Mouse (Mus musculus) midbrain, postnatal 0 days (tissue): ENCODE results near the gene Rabepk. TPM values are rescaled to one million over a fixed set of nuclear protein-coding genes. Genes with fewer than 3 reads are reported as not detected.
"Not testable (repeated sequence)": the region's sequence is repeated elsewhere in the genome, so short reads cannot be mapped to it uniquely, and the experiment has no call there.

Source experiments
- ATAC-seq: fragments of 200-750 bp; cut with Nextera tagmentation; 2 replicates; pipeline ENCODE4 v1.8.0; 2017; ENCODE audit warnings: moderate number of reproducible peaks, mild to moderate bottlenecking, moderate TSS enrichment, moderate library complexity; ENCODE audit not compliant: low FRiP score
- DNase-seq: peaks from one replicate; pipeline ENCODE4 v3.0.0-alpha.2; 2015; ENCODE audit warnings: low spot score
- H3K27ac ChIP-seq: fragments of 300-500 bp; sonication (generic); 2 replicates; pipeline ENCODE4 v1.5.1; 2014; ENCODE audit warnings: low read depth, mild to moderate bottlenecking, low read length, mixed read lengths
- H3K27me3 ChIP-seq: fragments of 300-500 bp; sonication (generic); 2 replicates; pipeline ENCODE4 v1.6.1; 2014; ENCODE audit warnings: low read length, control low read depth, mixed read lengths; ENCODE audit not compliant: insufficient read depth
- H3K36me3 ChIP-seq: fragments of 300-500 bp; sonication (generic); 2 replicates; pipeline ENCODE4 v1.6.1; 2014; ENCODE audit warnings: low read length, control low read depth, mixed read lengths; ENCODE audit not compliant: insufficient read depth
- H3K4me1 ChIP-seq: fragments of 300-500 bp; sonication (generic); 2 replicates; pipeline ENCODE4 v1.6.1; 2014; ENCODE audit warnings: mild to moderate bottlenecking, control low read depth, antibody characterized with exemption, low read length, mixed read lengths; ENCODE audit not compliant: insufficient read depth
- H3K4me2 ChIP-seq: fragments of 300-500 bp; sonication (generic); 2 replicates; pipeline ENCODE4 v1.6.1; 2014; ENCODE audit warnings: low read depth, mild to moderate bottlenecking, low read length, mixed read lengths; ENCODE audit not compliant: poor library complexity, severe bottlenecking
- H3K4me3 ChIP-seq: fragments of 300-500 bp; sonication (generic); 2 replicates; pipeline ENCODE4 v1.5.1; 2014; ENCODE audit warnings: low read depth, mild to moderate bottlenecking, low read length, moderate library complexity
- H3K9ac ChIP-seq: fragments of 300-500 bp; sonication (generic); replicated peaks from 2 replicates; pipeline ENCODE4 v1.6.1; 2014; ENCODE audit warnings: mild to moderate bottlenecking, low read length, moderate library complexity, mixed read lengths; ENCODE audit not compliant: poor library complexity, severe bottlenecking
- H3K9me3 ChIP-seq: fragments of 300-500 bp; sonication (generic); 2 replicates; pipeline ENCODE4 v1.6.1; 2016; ENCODE audit warnings: low read length, control low read depth
- CTCF ChIP-seq: IDR thresholded peaks from 2 replicates; pipeline ENCODE4 v1.5.1; 2016; ENCODE audit warnings: antibody characterized with exemption, mild to moderate bottlenecking
- WGBS: fragments of 180-500 bp; shearing (Covaris S2); extraction: QIAGEN DNeasy Blood & Tissue Kit; methylation state at CpG from one replicate; pipeline ENCODE4 v1.1.7; 2014; 5-methylcytosine and 5-hydroxymethylcytosine counted together
- polyA plus RNA-seq: library from polyadenylated mRNA; unstranded; fragments of >200 nt; fragmentation: Nextera tagmentation; extraction: Ambion mirVana; gene quantifications from 2 replicates; pipeline ENCODE4 v1.2.1, GENCODE M21; 2015
- total RNA-seq: library from RNA; depleted of rRNA; stranded (reverse); fragments of >200 nt; gene quantifications from 2 replicates; pipeline ENCODE4 v1.2.3, GENCODE M21; 2014

Gene Rabepk
- total and polyA plus RNA-seq, 2 experiments from 2014 or later = 19.2 to 23.2 TPM

GRCm38 (mm10) chr2:34825827-34826459, 26.2 kb upstream of the Rabepk start, which contains the start of gene Fbxw2:
Fbxw2 (minus strand) TSS chr2:34826311.
- Histone ChIP-seq H3K4me3 (peak within 1 kb of the TSS; percentile 99), H3K27me3 (no peaks in the 10 kb centered on the region), H3K4me1 (0 out of 2 replicates have a peak, but pooled peaks cover 8% of the 10 kb centered on the region), H3K9ac (peak within 1 kb of the TSS; percentile 97), H3K27ac (peak within 1 kb of the TSS; percentile 87), H3K9me3 (no peaks in the 10 kb centered on the region; the same call in 1 of the 2 replicates), H3K36me3 (peaks cover 5% of the 10 kb centered on the region; the same call in 1 of the 2 replicates), H3K4me2 (peak within 1 kb of the TSS; percentile 81)
- TF ChIP-seq CTCF = no peak
- DNase-seq = peak; percentile 95
- peak; percentile 98 for ATAC-seq
- WGBS = under 1% methylated on average over 55 of the region's 57 CpGs

GRCm38 (mm10) chr2:34818492-34818891, 18.8 kb upstream of the Rabepk start:
- Histone ChIP-seq H3K36me3 (peaks cover 7% of the 10 kb centered on the region), H3K4me1 (no peaks in the 10 kb centered on the region), H3K27ac (no peak overlapping the region), H3K9ac (no peak overlapping the region), H3K27me3 (no peaks in the 10 kb centered on the region), H3K4me3 (no peak overlapping the region), H3K9me3 (no peaks in the 10 kb centered on the region), H3K4me2 (no peak overlapping the region)
- TF ChIP-seq CTCF = 0 out of 2 replicates have a peak, but pooled peaks have one; percentile 16
- no peak for ATAC-seq
- no peak for DNase-seq
- 96% methylated on average over 2 of the region's 2 CpGs for WGBS

DNA sequence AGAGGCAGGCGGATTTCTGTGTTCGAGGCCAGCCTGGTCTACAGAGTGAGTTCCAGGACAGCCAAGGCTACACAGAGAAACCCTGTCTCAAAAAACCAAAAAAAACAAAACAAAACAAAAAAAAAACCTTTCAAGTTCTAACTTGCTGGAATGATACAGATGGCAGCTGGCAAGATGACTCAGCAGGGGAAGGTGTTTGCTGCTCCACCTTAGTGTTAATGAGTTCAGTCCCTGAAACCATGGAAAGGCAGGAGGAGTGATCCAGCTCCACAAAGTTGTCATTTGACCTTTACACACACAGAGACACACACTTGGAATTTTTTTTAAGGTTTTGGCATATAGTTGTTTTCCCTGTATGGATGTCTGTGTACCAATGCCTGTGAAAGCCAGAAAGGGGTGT, 16.2 kb upstream of the Rabepk start:
- not testable (repeated sequence) for H3K27me3 ChIP-seq, H3K4me3 ChIP-seq, H3K9ac ChIP-seq, H3K9me3 ChIP-seq, H3K4me1 ChIP-seq, ATAC-seq, H3K27ac ChIP-seq, DNase-seq, H3K4me2 ChIP-seq
- H3K36me3 ChIP-seq = peaks cover 12% of the 10 kb centered on the region
- WGBS = 96% methylated on average over 2 of the region's 2 CpGs

DNA sequence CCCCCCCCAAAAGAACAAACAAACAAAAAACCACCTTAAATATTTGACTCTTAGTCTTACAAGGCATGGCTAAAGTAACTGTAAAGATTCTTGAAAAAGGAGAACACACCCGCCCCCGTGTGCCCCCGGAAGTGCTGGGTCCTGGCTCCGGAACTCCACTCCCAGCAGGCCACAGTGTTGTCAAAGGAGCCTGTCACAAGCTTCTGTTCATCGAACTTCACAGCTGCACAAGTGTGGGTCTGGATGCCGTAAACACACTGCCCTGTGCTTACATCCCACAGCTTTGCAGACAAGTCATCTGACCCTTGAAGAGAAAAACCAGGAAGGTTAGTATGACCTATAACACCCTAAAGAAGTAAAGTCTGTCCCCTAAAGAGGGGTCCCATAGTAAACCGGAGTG, 13.0 kb upstream of the Rabepk start:
- Histone ChIP-seq H3K4me3 (no peak overlapping the region), H3K4me2 (no peak overlapping the region), H3K4me1 (no peaks in the 10 kb centered on the region), H3K9ac (no peak overlapping the region), H3K27ac (no peak overlapping the region), H3K36me3 (peaks cover 16% of the 10 kb centered on the region), H3K9me3 (no peaks in the 10 kb centered on the region), H3K27me3 (no peaks in the 10 kb centered on the region)
- WGBS = 88% methylated on average over 7 of the region's 7 CpGs
- ATAC-seq (no peak), DNase-seq (no peak)
- TF ChIP-seq CTCF = no peak

DNA sequence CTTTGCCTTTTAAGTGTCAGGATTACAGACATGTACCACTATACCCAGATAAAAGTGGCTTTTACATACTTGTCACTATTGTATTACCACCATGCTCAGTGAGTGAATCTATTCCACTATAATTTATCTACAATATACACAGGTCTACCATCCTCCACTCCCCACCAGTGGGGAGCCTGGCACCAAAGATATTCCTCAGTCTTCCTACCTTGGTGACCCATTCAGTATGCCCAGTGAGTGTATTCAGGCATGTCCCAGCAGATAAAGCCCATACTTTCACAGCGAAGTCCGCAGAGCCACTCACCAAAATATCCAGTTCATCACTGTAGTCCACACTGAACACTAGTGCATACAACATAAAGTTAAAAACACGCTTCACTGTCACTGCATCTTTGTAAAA, 11.1 kb upstream of the Rabepk start:
- Histone ChIP-seq H3K36me3 (peaks cover 21% of the 10 kb centered on the region; the same call in 1 of the 2 replicates), H3K9ac (no peak overlapping the region), H3K27me3 (no peaks in the 10 kb centered on the region), H3K9me3 (no peaks in the 10 kb centered on the region), H3K4me3 (no peak overlapping the region), H3K4me1 (no peaks in the 10 kb centered on the region), H3K4me2 (no peak overlapping the region), H3K27ac (no peak overlapping the region)
- 94% methylated on average over 3 of the region's 3 CpGs for WGBS
- DNase-seq (no peak), ATAC-seq (no peak)
- no peak for TF ChIP-seq CTCF

DNA sequence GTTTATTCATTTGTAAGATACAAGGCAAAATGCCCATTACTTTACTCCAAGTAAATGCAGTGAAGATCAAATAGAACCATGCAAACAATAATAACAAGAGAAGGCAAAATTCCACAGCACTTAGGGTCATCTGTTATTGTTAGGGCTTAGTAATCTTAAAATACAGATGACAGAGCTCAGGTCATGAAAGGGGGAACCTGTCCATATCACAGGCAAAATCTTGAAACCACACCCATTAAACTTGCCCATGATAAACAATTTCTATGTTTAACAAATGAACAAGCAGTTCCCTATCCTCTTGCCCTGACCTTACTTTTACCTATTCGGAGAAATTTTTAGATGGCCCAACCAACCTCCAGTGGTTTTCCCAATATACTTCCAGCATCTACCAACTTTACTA, 9.9 kb upstream of the Rabepk start:
- no peak overlapping the region for H3K27ac ChIP-seq
- no peaks in the 10 kb centered on the region for H3K9me3 ChIP-seq
- H3K9ac ChIP-seq = no peak overlapping the region
- no peak overlapping the region for H3K4me3 ChIP-seq
- no peak overlapping the region for H3K4me2 ChIP-seq
- no peak for TF ChIP-seq CTCF
- DNase-seq (no peak), ATAC-seq (no peak)
- WGBS = 100% methylated on average over 1 of the region's 1 CpGs
- no peaks in the 10 kb centered on the region for H3K27me3 ChIP-seq
- peaks cover 24% of the 10 kb centered on the region; the same call in 1 of the 2 replicates for H3K36me3 ChIP-seq
- H3K4me1 ChIP-seq = no peaks in the 10 kb centered on the region
